Mouse (Mus musculus) stomach, embryonic 16.5 days (tissue): ENCODE results near the gene Gm45837. TPM values are rescaled to one million over a fixed set of nuclear protein-coding genes. Genes with fewer than 3 reads are reported as not detected.

Source experiments
- ATAC-seq: fragments of 200-750 bp; cut with Nextera tagmentation; 2 replicates; pipeline ENCODE4 v1.8.0; 2017; ENCODE audit warnings: moderate number of reproducible peaks, moderate TSS enrichment; ENCODE audit not compliant: insufficient read depth, low FRiP score
- H3K27ac ChIP-seq: fragments of 300-500 bp; sonication (generic); 2 replicates; pipeline ENCODE4 v1.5.1; 2014; ENCODE audit warnings: low read length
- H3K27me3 ChIP-seq: fragments of 300-500 bp; sonication (generic); 2 replicates; pipeline ENCODE4 v1.6.1; 2014; ENCODE audit warnings: low read length, control low read depth, mixed read lengths; ENCODE audit not compliant: control insufficient read depth, insufficient read depth
- H3K36me3 ChIP-seq: fragments of 300-500 bp; sonication (generic); 2 replicates; pipeline ENCODE4 v1.6.1; 2014; ENCODE audit warnings: low read length; ENCODE audit not compliant: control insufficient read depth, insufficient read depth
- H3K4me1 ChIP-seq: fragments of 300-500 bp; sonication (generic); 2 replicates; pipeline ENCODE4 v1.6.1; 2014; ENCODE audit warnings: low read length, control low read depth, mixed read lengths; ENCODE audit not compliant: control insufficient read depth, insufficient read depth
- H3K4me2 ChIP-seq: fragments of 300-500 bp; sonication (generic); 2 replicates; pipeline ENCODE4 v1.6.1; 2014; ENCODE audit warnings: low read depth, low read length, mixed read lengths
- H3K4me3 ChIP-seq: fragments of 300-500 bp; sonication (generic); replicated peaks from 2 replicates; pipeline ENCODE4 v1.5.1; 2014; ENCODE audit warnings: mild to moderate bottlenecking, low read length
- H3K9ac ChIP-seq: fragments of 300-500 bp; sonication (generic); 2 replicates; pipeline ENCODE4 v1.6.1; 2014; ENCODE audit warnings: low read length
- H3K9me3 ChIP-seq: fragments of 300-500 bp; sonication (generic); replicated peaks from 2 replicates; pipeline ENCODE4 v1.6.1; 2016; ENCODE audit warnings: low read length, control low read depth; ENCODE audit not compliant: control insufficient read depth
- WGBS: fragments of 180-500 bp; shearing (Covaris S2); extraction: QIAGEN DNeasy Blood & Tissue Kit; methylation state at CpG from one replicate; pipeline ENCODE4 v1.1.7; 2014; 5-methylcytosine and 5-hydroxymethylcytosine counted together
- polyA plus RNA-seq: library from polyadenylated mRNA; unstranded; fragments of >200 nt; fragmentation: Nextera tagmentation; extraction: Ambion mirVana; gene quantifications from 2 replicates; pipeline ENCODE4 v1.2.1, GENCODE M21; 2015

Gene Gm45837
- polyA plus RNA-seq, 1 experiment from 2014 or later = 5.4 TPM

GRCm38 (mm10) chr7:101374155-101374554 lies 36.5 kb upstream of the Gm45837 start:
- Histone ChIP-seq H3K9me3 (0 out of 2 replicates have a peak, but pooled peaks cover 3% of the 10 kb centered on the region), H3K4me2 (no peak overlapping the region)

GRCm38 (mm10) chr7:101376701-101377340 lies 33.9 kb upstream of the Gm45837 start:
- H3K9ac ChIP-seq = peak overlapping the region; percentile 31; the same call in 1 of the 2 replicates
- ATAC-seq = no peak
- H3K27me3 ChIP-seq = no peaks in the 10 kb centered on the region
- no peaks in the 10 kb centered on the region for H3K9me3 ChIP-seq
- WGBS = 75% methylated on average over 10 of the region's 10 CpGs
- H3K27ac ChIP-seq = peak overlapping the region; percentile 92
- H3K4me3 ChIP-seq = no peak overlapping the region
- no peaks in the 10 kb centered on the region for H3K36me3 ChIP-seq
- no peak overlapping the region for H3K4me2 ChIP-seq
- peaks cover 20% of the 10 kb centered on the region for H3K4me1 ChIP-seq

More at GRCm38 (mm10) chr7:101374155-101374554, 36.5 kb upstream of the Gm45837 start:
- no peak for ATAC-seq
- Histone ChIP-seq H3K4me3 (no peak overlapping the region), H3K9ac (no peak overlapping the region), H3K27me3 (no peaks in the 10 kb centered on the region), H3K4me1 (peaks cover 13% of the 10 kb centered on the region), H3K36me3 (no peaks in the 10 kb centered on the region), H3K27ac (no peak overlapping the region)

GRCm38 (mm10) chr7:101377741-101378262 lies 32.9 kb upstream of the Gm45837 start:
- H3K4me2 ChIP-seq = peak overlapping the region; percentile 57
- no peaks in the 10 kb centered on the region for H3K9me3 ChIP-seq
- H3K9ac ChIP-seq = peak overlapping the region; percentile 74
- peaks cover 20% of the 10 kb centered on the region for H3K4me1 ChIP-seq
- H3K27ac ChIP-seq = peak overlapping the region; percentile 92
- no peaks in the 10 kb centered on the region for H3K36me3 ChIP-seq
- peak overlapping the region; percentile 43 for H3K4me3 ChIP-seq
- ATAC-seq = peak; percentile 89
- H3K27me3 ChIP-seq = no peaks in the 10 kb centered on the region
- WGBS = 11% methylated on average over 6 of the region's 7 CpGs

GRCm38 (mm10) chr7:101378285-101378684 lies 32.4 kb upstream of the Gm45837 start:
- Histone ChIP-seq H3K9me3 (no peaks in the 10 kb centered on the region), H3K27me3 (no peaks in the 10 kb centered on the region), H3K9ac (peak overlapping the region; percentile 74), H3K27ac (peak overlapping the region; percentile 92), H3K4me2 (peak overlapping the region; percentile 57), H3K4me3 (peak overlapping the region; percentile 43), H3K4me1 (peaks cover 20% of the 10 kb centered on the region), H3K36me3 (no peaks in the 10 kb centered on the region)
- peak; percentile 30 for ATAC-seq
- WGBS = 43% methylated on average over 3 of the region's 3 CpGs

- 43% methylated on average over 5 of the region's 5 CpGs for WGBS
- no peaks in the 10 kb centered on the region for H3K9me3 ChIP-seq
- H3K27ac ChIP-seq = peak overlapping the region; percentile 92
- peak overlapping the region; percentile 74 for H3K9ac ChIP-seq
- H3K4me1 ChIP-seq = peaks cover 20% of the 10 kb centered on the region
- H3K4me3 ChIP-seq = peak overlapping the region; percentile 43
- H3K4me2 ChIP-seq = peak overlapping the region; percentile 57
- no peaks in the 10 kb centered on the region for H3K27me3 ChIP-seq
- no peak for ATAC-seq
- H3K36me3 ChIP-seq = no peaks in the 10 kb centered on the region
Observed at GRCm38 (mm10) chr7:101378796-101379465, 31.8 kb upstream of the Gm45837 start.

GRCm38 (mm10) chr7:101379732-101380131 lies 31.0 kb upstream of the Gm45837 start:
- no peak overlapping the region for H3K4me3 ChIP-seq
- 45% methylated on average over 2 of the region's 2 CpGs for WGBS
- ATAC-seq = no peak
- peak overlapping the region; percentile 92; the same call in 1 of the 2 replicates for H3K27ac ChIP-seq
- H3K36me3 ChIP-seq = no peaks in the 10 kb centered on the region
- H3K9me3 ChIP-seq = no peaks in the 10 kb centered on the region
- H3K9ac ChIP-seq = peak overlapping the region; percentile 74
- H3K27me3 ChIP-seq = no peaks in the 10 kb centered on the region
- H3K4me2 ChIP-seq = peak overlapping the region; percentile 57
- peaks cover 25% of the 10 kb centered on the region for H3K4me1 ChIP-seq

- H3K36me3 ChIP-seq = no peaks in the 10 kb centered on the region
- ATAC-seq = no peak
- no peaks in the 10 kb centered on the region for H3K9me3 ChIP-seq
- H3K4me1 ChIP-seq = peaks cover 43% of the 10 kb centered on the region
- H3K4me2 ChIP-seq = no peak overlapping the region
- H3K9ac ChIP-seq = no peak overlapping the region
- no peak overlapping the region for H3K27ac ChIP-seq
- 82% methylated on average over 6 of the region's 6 CpGs for WGBS
- H3K4me3 ChIP-seq = no peak overlapping the region
- H3K27me3 ChIP-seq = no peaks in the 10 kb centered on the region
Observed at GRCm38 (mm10) chr7:101381512-101381911, 29.2 kb upstream of the Gm45837 start.

GRCm38 (mm10) chr7:101382378-101382777 lies 28.3 kb upstream of the Gm45837 start:
- H3K27me3 ChIP-seq = no peaks in the 10 kb centered on the region
- 66% methylated on average over 8 of the region's 8 CpGs for WGBS
- H3K4me2 ChIP-seq = no peak overlapping the region
- H3K4me1 ChIP-seq = peaks cover 36% of the 10 kb centered on the region
- no peak overlapping the region for H3K4me3 ChIP-seq
- no peaks in the 10 kb centered on the region for H3K9me3 ChIP-seq
- no peak overlapping the region; the same call in 1 of the 2 replicates for H3K27ac ChIP-seq
- ATAC-seq = no peak
- no peak overlapping the region for H3K9ac ChIP-seq
- no peaks in the 10 kb centered on the region for H3K36me3 ChIP-seq

GRCm38 (mm10) chr7:101383756-101384155 lies 26.9 kb upstream of the Gm45837 start:
- Histone ChIP-seq H3K4me3 (no peak overlapping the region), H3K27me3 (no peaks in the 10 kb centered on the region), H3K4me1 (peaks cover 34% of the 10 kb centered on the region), H3K4me2 (no peak overlapping the region), H3K9ac (no peak overlapping the region), H3K9me3 (no peaks in the 10 kb centered on the region), H3K27ac (no peak overlapping the region), H3K36me3 (no peaks in the 10 kb centered on the region)
- WGBS = 78% methylated on average over 3 of the region's 3 CpGs
- no peak for ATAC-seq
